Mouse (Mus musculus): Measurements from ENCODE around the gene Kazn. TPM values are rescaled to one million over a fixed set of nuclear protein-coding genes. Genes with fewer than 3 reads are reported as not detected.
A peak's percentile ranks its signal among the peaks of the same experiment; 100 is the strongest.

Gene Kazn
- polyA plus RNA-seq, 1 experiment from 2014 or later = 10.7 TPM

DNA sequence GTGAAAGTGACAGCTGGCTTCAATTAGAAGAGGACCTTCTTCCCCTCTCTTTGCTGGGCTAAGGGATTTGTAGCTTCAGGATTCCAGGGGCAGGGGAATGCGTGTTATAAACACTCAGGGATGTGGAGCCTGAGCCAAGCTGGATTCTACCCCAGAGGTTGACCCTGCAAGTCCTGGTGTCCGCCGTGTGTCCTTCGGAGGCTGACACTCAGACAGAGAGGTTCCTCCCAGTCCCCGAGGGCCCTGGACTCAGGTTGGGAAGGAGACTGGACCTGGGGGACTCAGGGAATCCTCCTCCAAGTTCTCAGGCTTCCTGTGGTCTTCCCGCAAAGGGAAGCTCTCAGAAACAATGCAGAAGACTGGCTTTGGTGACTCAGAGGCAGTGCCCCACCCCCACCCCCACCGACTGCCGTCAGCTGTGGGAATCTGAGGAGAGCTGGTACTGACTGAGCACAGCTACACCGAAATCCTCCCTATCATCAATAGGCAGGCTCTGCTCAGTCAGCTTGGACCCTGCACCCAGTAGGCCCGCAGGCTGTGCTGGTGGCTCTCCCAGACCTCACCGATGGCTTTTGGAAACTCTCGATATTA is 136.0 kb downstream of the Kazn start:
- no peaks in the 10 kb centered on the region for H3K27me3 ChIP-seq (replicated peaks; ENCODE audit: control insufficient read depth, insufficient read depth, low read length)
- 0 out of 2 replicates have a peak overlapping the region, but pooled peaks have one; percentile 4 for H3K9ac ChIP-seq (ENCODE audit: low read depth, low read length)
- H3K9me3 ChIP-seq (ENCODE audit: control insufficient read depth, low read length) = peaks cover 3% of the 10 kb centered on the region; the same call in 1 of the 2 replicates
- no peak overlapping the region for H3K27ac ChIP-seq (ENCODE audit: low read length)
- no peak overlapping the region for H3K4me3 ChIP-seq (ENCODE audit: low read length)
- H3K4me2 ChIP-seq (ENCODE audit: low read depth, low read length) = no peak overlapping the region
- peaks cover 17% of the 10 kb centered on the region for H3K4me1 ChIP-seq (ENCODE audit: control insufficient read depth, insufficient read depth, low read length)
- WGBS = 47% methylated on average over 12 of the region's 12 CpGs
- 0 out of 2 replicates have a peak, but pooled peaks have one; percentile 16 for ATAC-seq
- no peaks in the 10 kb centered on the region for H3K36me3 ChIP-seq (ENCODE audit: control insufficient read depth, insufficient read depth, low read length)

DNA sequence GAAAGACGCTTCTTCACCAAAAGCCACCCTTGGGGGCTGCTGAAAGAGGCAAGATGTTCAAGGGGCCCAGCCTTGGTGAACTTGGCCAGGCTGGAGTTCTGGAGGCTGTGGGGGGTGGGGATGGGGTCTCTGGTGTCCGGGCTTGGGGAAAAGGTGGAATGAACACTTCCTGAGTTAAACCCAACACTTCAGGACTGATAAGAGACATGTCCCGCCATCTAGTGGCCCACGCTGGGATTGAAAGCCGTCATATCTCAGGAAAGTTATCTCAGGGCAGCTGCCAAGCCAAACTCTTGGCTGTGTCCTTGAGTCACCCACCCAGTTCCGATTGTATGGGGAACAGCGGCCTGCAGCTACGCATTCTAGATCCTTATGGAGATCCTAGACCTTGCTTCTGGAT is 140.9 kb downstream of the Kazn start:
- Histone ChIP-seq H3K36me3 (ENCODE audit: control insufficient read depth, insufficient read depth, low read length) (no peaks in the 10 kb centered on the region), H3K27ac (ENCODE audit: low read length) (peak overlapping the region; percentile 74), H3K4me1 (ENCODE audit: control insufficient read depth, insufficient read depth, low read length) (peaks cover 21% of the 10 kb centered on the region), H3K4me3 (ENCODE audit: low read length) (no peak overlapping the region), H3K9me3 (ENCODE audit: control insufficient read depth, low read length) (no peaks in the 10 kb centered on the region), H3K27me3 (replicated peaks; ENCODE audit: control insufficient read depth, insufficient read depth, low read length) (no peaks in the 10 kb centered on the region), H3K4me2 (ENCODE audit: low read depth, low read length) (peak overlapping the region; percentile 46), H3K9ac (ENCODE audit: low read depth, low read length) (peak overlapping the region; percentile 58)
- ATAC-seq = peak; percentile 62
- WGBS = 20% methylated on average over 8 of the region's 8 CpGs

DNA sequence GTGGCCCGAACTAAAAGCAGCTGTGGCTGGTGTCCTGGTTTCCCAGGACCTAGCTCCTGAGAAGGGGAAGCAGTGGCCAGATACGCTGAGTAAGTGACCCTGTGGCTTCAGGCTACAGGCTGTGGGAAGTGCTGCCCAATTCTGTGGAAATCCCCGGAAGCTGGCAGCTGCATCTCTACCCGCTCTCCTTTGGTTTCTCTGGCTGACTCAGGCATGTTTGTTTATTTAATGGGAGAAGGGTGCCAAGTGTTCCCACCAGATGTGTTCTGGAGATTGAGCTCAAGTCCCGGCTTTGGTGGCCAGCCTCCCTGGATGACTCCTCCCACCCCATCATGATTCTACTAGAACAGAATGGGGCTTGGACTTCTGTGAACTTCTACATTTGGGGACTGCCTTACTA is 141.3 kb downstream of the Kazn start:
- no peak overlapping the region for H3K4me3 ChIP-seq (ENCODE audit: low read length)
- peak overlapping the region; percentile 58 for H3K9ac ChIP-seq (ENCODE audit: low read depth, low read length)
- no peaks in the 10 kb centered on the region for H3K27me3 ChIP-seq (replicated peaks; ENCODE audit: control insufficient read depth, insufficient read depth, low read length)
- peak; percentile 67 for ATAC-seq
- H3K27ac ChIP-seq (ENCODE audit: low read length) = peak overlapping the region; percentile 74
- H3K36me3 ChIP-seq (ENCODE audit: control insufficient read depth, insufficient read depth, low read length) = no peaks in the 10 kb centered on the region
- H3K4me2 ChIP-seq (ENCODE audit: low read depth, low read length) = peak overlapping the region; percentile 46
- peaks cover 17% of the 10 kb centered on the region for H3K4me1 ChIP-seq (ENCODE audit: control insufficient read depth, insufficient read depth, low read length)
- no peaks in the 10 kb centered on the region for H3K9me3 ChIP-seq (ENCODE audit: control insufficient read depth, low read length)
- WGBS = 18% methylated on average over 5 of the region's 5 CpGs

DNA sequence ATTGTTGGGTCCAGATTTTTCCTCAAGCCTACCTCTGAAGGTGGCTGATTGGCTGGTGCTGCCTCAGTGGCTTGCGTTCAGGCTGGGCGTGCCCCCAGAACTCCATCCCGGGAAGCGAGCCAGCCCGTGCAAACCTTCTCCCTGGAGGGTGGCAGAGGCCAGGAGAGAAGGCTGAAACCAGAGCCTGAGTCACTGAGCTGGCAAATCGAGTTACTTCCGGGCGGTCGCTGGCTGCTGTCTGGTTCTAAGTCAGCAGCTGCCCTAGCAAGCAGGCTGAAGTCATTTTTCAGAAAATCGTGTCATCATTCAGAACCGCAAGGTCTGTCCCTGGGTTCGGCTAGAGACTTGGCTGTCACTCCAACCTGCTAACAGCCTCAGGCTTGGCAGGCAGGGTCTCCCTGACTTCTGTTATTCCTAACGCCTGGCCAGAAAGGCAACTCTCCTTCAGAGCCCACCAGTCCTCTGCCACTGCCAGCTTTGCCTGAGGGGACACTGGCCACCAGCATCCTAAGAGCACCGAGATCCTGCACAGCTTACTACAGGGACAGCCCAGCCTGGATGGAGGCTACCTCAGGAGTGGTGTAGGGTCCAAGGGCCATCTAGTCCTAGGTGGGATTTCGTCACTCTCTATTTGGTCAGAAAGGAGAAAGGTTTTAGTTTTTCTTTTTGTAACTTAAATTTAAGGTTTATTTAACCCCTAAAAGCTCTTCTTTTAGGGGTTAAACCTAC is 143.5 kb downstream of the Kazn start:
- no peak overlapping the region for H3K27ac ChIP-seq (ENCODE audit: low read length)
- H3K36me3 ChIP-seq (ENCODE audit: control insufficient read depth, insufficient read depth, low read length) = no peaks in the 10 kb centered on the region
- ATAC-seq = no peak; the same call in 1 of the 2 replicates
- peaks cover 14% of the 10 kb centered on the region for H3K4me1 ChIP-seq (ENCODE audit: control insufficient read depth, insufficient read depth, low read length)
- H3K9me3 ChIP-seq (ENCODE audit: control insufficient read depth, low read length) = no peaks in the 10 kb centered on the region
- H3K4me3 ChIP-seq (ENCODE audit: low read length) = no peak overlapping the region
- H3K27me3 ChIP-seq (replicated peaks; ENCODE audit: control insufficient read depth, insufficient read depth, low read length) = no peaks in the 10 kb centered on the region
- 60% methylated on average over 15 of the region's 15 CpGs for WGBS
- no peak overlapping the region for H3K9ac ChIP-seq (ENCODE audit: low read depth, low read length)
- no peak overlapping the region for H3K4me2 ChIP-seq (ENCODE audit: low read depth, low read length)

DNA sequence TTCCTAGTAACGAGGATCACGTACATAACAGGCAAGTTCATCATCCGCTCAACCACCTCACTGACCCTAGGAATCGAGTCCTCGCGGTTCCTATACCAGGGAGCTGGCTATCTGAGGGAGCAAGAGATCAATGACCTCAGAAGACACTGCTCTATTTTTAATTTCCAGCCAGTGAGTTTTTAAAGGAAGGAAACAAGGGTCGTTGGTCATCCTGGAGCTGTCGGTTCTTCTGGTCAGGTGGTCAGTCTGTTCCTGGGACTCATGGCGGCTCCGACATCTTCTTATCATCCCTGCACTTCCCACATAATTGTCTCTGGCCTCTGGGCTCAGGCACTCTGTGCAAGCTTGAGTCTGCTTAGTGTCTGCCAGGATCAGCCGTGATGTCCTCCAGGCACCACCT is 144.8 kb downstream of the Kazn start:
- Histone ChIP-seq H3K9me3 (ENCODE audit: control insufficient read depth, low read length) (no peaks in the 10 kb centered on the region), H3K9ac (ENCODE audit: low read depth, low read length) (no peak overlapping the region), H3K4me1 (ENCODE audit: control insufficient read depth, insufficient read depth, low read length) (peaks cover 14% of the 10 kb centered on the region), H3K27me3 (replicated peaks; ENCODE audit: control insufficient read depth, insufficient read depth, low read length) (no peaks in the 10 kb centered on the region), H3K4me2 (ENCODE audit: low read depth, low read length) (no peak overlapping the region), H3K27ac (ENCODE audit: low read length) (no peak overlapping the region), H3K4me3 (ENCODE audit: low read length) (no peak overlapping the region), H3K36me3 (ENCODE audit: control insufficient read depth, insufficient read depth, low read length) (no peaks in the 10 kb centered on the region)
- WGBS = 75% methylated on average over 11 of the region's 11 CpGs
- no peak for ATAC-seq

DNA sequence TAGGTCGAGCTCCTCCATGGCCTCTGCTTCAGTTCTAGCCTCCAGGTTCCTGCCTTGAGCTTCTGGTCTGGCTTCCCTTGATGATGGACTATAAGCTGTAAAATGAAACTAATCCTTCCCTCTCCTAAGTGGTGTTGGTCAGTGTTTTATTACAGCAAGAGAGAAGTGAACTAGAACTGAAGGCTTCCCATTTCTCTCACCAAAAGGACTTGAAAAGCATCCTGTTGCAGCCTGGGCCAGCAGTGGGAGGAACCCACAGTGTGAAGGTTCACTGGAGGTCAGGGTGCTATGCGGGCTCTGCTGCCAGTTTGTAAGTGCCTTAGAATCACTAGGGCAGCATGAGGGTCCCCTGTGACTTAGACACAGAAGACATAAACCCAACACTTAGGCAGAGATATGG is 148.1 kb downstream of the Kazn start:
- Histone ChIP-seq H3K9me3 (ENCODE audit: control insufficient read depth, low read length) (no peaks in the 10 kb centered on the region), H3K4me1 (ENCODE audit: control insufficient read depth, insufficient read depth, low read length) (no peaks in the 10 kb centered on the region; the same call in 1 of the 2 replicates), H3K27ac (ENCODE audit: low read length) (no peak overlapping the region), H3K4me3 (ENCODE audit: low read length) (no peak overlapping the region), H3K36me3 (ENCODE audit: control insufficient read depth, insufficient read depth, low read length) (no peaks in the 10 kb centered on the region), H3K27me3 (replicated peaks; ENCODE audit: control insufficient read depth, insufficient read depth, low read length) (no peaks in the 10 kb centered on the region), H3K9ac (ENCODE audit: low read depth, low read length) (no peak overlapping the region), H3K4me2 (ENCODE audit: low read depth, low read length) (no peak overlapping the region)
- no peak for ATAC-seq
- 63% methylated on average over 2 of the region's 2 CpGs for WGBS

DNA sequence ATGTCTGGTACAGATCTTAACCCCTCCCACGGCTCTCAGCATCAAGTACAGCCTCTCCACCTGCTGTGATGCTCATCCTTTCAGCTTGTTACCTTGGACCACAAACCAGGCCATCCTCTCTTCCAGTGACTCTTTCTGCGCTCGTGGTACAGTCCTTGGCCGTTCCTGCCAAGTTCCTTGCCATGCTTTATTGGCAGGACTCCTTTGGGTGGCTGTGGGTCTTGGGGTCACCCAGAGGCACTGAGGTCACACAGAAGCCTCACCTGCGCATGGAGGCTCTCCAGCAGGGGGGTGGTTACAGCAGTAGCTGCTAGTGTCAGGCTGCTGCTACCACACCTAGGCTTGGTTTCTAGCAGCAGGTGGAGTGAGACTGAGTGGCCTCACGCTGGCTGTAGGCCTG is 149.2 kb downstream of the Kazn start:
- no peak overlapping the region for H3K27ac ChIP-seq (ENCODE audit: low read length)
- no peak overlapping the region for H3K9ac ChIP-seq (ENCODE audit: low read depth, low read length)
- no peak overlapping the region for H3K4me2 ChIP-seq (ENCODE audit: low read depth, low read length)
- 80% methylated on average over 6 of the region's 6 CpGs for WGBS
- no peak overlapping the region for H3K4me3 ChIP-seq (ENCODE audit: low read length)
- H3K27me3 ChIP-seq (replicated peaks; ENCODE audit: control insufficient read depth, insufficient read depth, low read length) = no peaks in the 10 kb centered on the region
- 0 out of 2 replicates have a peak, but pooled peaks cover 5% of the 10 kb centered on the region for H3K4me1 ChIP-seq (ENCODE audit: control insufficient read depth, insufficient read depth, low read length)
- no peaks in the 10 kb centered on the region for H3K36me3 ChIP-seq (ENCODE audit: control insufficient read depth, insufficient read depth, low read length)
- H3K9me3 ChIP-seq (ENCODE audit: control insufficient read depth, low read length) = no peaks in the 10 kb centered on the region
- no peak for ATAC-seq

DNA sequence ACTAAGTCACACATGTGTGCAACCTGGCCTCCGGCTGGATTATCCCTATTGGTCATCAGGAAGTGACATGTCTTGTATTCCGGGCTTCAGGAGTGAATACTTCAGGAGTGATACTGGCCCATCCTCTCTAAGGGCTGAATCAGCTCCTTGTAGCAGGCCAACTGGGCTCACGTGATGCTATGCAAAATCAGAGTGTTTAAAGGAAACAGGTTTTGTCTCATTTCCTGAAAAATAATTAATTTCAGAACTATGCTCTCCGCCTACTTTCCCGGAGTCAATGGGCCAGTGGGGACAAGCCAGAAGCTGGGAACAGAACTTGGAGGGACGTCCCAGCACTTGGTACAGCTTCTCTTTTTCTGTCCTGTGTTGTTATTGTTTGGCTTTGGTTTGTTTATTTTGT is 150.4 kb downstream of the Kazn start:
- 70% methylated on average over 6 of the region's 6 CpGs for WGBS
- H3K9me3 ChIP-seq (ENCODE audit: control insufficient read depth, low read length) = no peaks in the 10 kb centered on the region
- H3K4me1 ChIP-seq (ENCODE audit: control insufficient read depth, insufficient read depth, low read length) = 0 out of 2 replicates have a peak, but pooled peaks cover 5% of the 10 kb centered on the region
- H3K4me3 ChIP-seq (ENCODE audit: low read length) = no peak overlapping the region
- no peaks in the 10 kb centered on the region for H3K27me3 ChIP-seq (replicated peaks; ENCODE audit: control insufficient read depth, insufficient read depth, low read length)
- no peaks in the 10 kb centered on the region for H3K36me3 ChIP-seq (ENCODE audit: control insufficient read depth, insufficient read depth, low read length)
- no peak overlapping the region for H3K4me2 ChIP-seq (ENCODE audit: low read depth, low read length)
- H3K9ac ChIP-seq (ENCODE audit: low read depth, low read length) = no peak overlapping the region
- no peak overlapping the region for H3K27ac ChIP-seq (ENCODE audit: low read length)
- no peak for ATAC-seq

DNA sequence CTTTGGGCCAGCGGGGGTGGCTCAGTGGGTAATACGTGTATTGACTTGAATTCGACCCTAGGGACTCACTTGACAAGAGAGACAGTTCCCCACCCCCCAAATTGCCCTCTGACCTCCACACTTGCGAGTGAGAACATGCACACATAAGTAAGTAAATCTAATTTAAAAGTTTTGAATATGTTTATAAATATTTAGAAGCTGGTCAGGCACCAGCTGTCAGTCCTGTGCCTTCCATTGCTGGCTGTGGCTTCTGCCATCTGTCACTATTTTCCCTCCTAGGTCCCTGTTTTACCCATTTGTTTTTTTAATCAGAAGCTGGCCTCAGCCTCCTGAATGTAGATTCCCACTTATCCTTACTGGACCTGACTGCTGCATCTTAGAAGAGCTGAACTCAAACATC is 150.8 kb downstream of the Kazn start:
- H3K36me3 ChIP-seq (ENCODE audit: control insufficient read depth, insufficient read depth, low read length) = no peaks in the 10 kb centered on the region
- H3K4me2 ChIP-seq (ENCODE audit: low read depth, low read length) = no peak overlapping the region
- 0 out of 2 replicates have a peak, but pooled peaks cover 5% of the 10 kb centered on the region for H3K4me1 ChIP-seq (ENCODE audit: control insufficient read depth, insufficient read depth, low read length)
- H3K27ac ChIP-seq (ENCODE audit: low read length) = no peak overlapping the region
- H3K4me3 ChIP-seq (ENCODE audit: low read length) = no peak overlapping the region
- no peaks in the 10 kb centered on the region for H3K27me3 ChIP-seq (replicated peaks; ENCODE audit: control insufficient read depth, insufficient read depth, low read length)
- 51% methylated on average over 4 of the region's 4 CpGs for WGBS
- H3K9ac ChIP-seq (ENCODE audit: low read depth, low read length) = no peak overlapping the region
- H3K9me3 ChIP-seq (ENCODE audit: control insufficient read depth, low read length) = no peaks in the 10 kb centered on the region
- no peak for ATAC-seq
